Mouse (Mus musculus) megakaryocyte, embryonic 14.5 days (primary cell): ENCODE measurements around the gene Fnbp4. TPM values are rescaled to one million over a fixed set of nuclear protein-coding genes. Genes with fewer than 3 reads are reported as not detected.
"Not testable (repeated sequence)": the region's sequence is repeated elsewhere in the genome, so short reads cannot be mapped to it uniquely, and the experiment has no call there.

ENCODE experiments used
- H3K27me3 ChIP-seq: replicated peaks from 2 replicates; pipeline ENCODE3; 2012; ENCODE audit warnings: inconsistent platforms
- H3K36me3 ChIP-seq: replicated peaks from 2 replicates; pipeline ENCODE3; 2012; ENCODE audit warnings: low read length, inconsistent platforms, mixed read lengths
- H3K4me1 ChIP-seq: 2 replicates; pipeline ENCODE4 v1.6.1; 2012; ENCODE audit warnings: inconsistent platforms
- H3K4me3 ChIP-seq: replicated peaks from 2 replicates; pipeline ENCODE3; 2012; ENCODE audit warnings: moderate library complexity, mild to moderate bottlenecking, inconsistent platforms
- H3K9me3 ChIP-seq: 2 replicates; pipeline ENCODE4 v1.6.1; 2012; ENCODE audit warnings: inconsistent platforms
- FLI1 ChIP-seq: IDR thresholded peaks from 2 replicates; pipeline ENCODE4 v1.6.1; 2012; ENCODE audit warnings: low read length, inconsistent platforms, mixed read lengths
- GATA1 ChIP-seq: IDR thresholded peaks from 3 replicates; pipeline ENCODE4 v1.6.1; 2012; ENCODE audit warnings: mixed read lengths, low read length, inconsistent platforms, borderline replicate concordance
- polyA plus RNA-seq: library from polyadenylated mRNA; stranded (reverse); fragments of >175 nt; gene quantifications from 2 replicates; pipeline ENCODE4 v1.2.3, GENCODE M21; 2012; ENCODE audit warnings: low replicate concordance; ENCODE audit not compliant: insufficient read depth

Gene Fnbp4
- polyA plus RNA-seq, 1 experiment, result 25.9 TPM

GRCm38 (mm10) chr2:90823781-90824180, 78.6 kb downstream of the Fnbp4 start:
- Histone ChIP-seq H3K27me3 (peaks cover 3% of the 10 kb centered on the region), H3K36me3 (no peaks in the 10 kb centered on the region), H3K4me3 (no peak overlapping the region), H3K9me3 (no peaks in the 10 kb centered on the region), H3K4me1 (peaks cover 2% of the 10 kb centered on the region)
- TF ChIP-seq GATA1 (no peak), FLI1 (no peak)

- H3K4me3 ChIP-seq, H3K36me3 ChIP-seq, H3K9me3 ChIP-seq, H3K4me1 ChIP-seq, H3K27me3 ChIP-seq: not testable (repeated sequence)
Measured at GRCm38 (mm10) chr2:90824528-90824927, 79.4 kb downstream of the Fnbp4 start.

GRCm38 (mm10) chr2:90825515-90826172, 80.5 kb downstream of the Fnbp4 start:
- no peaks in the 10 kb centered on the region for H3K9me3 ChIP-seq
- no peak overlapping the region for H3K4me3 ChIP-seq
- no peaks in the 10 kb centered on the region for H3K36me3 ChIP-seq
- H3K4me1 ChIP-seq, result peaks cover 6% of the 10 kb centered on the region
- TF ChIP-seq FLI1 (no peak), GATA1 (no peak)
- peaks cover 5% of the 10 kb centered on the region for H3K27me3 ChIP-seq

GRCm38 (mm10) chr2:90828739-90829138, 83.6 kb downstream of the Fnbp4 start:
- Histone ChIP-seq H3K27me3 (peaks cover 7% of the 10 kb centered on the region), H3K4me3 (no peak overlapping the region), H3K4me1 (peaks cover 6% of the 10 kb centered on the region), H3K36me3 (no peaks in the 10 kb centered on the region), H3K9me3 (no peaks in the 10 kb centered on the region)
- no peak for TF ChIP-seq GATA1
- no peak for TF ChIP-seq FLI1

Other genes starting within 250 kb of the Fnbp4 start
- gene Ptprj, start 164.7 kb upstream of the Fnbp4 start, polyA plus RNA-seq, result 2.2 and 8.7 TPM in 2 replicates
- gene Nup160, start 68.2 kb upstream of the Fnbp4 start, polyA plus RNA-seq, result 0.37 TPM in 1 of 2 replicates, not detected in the other
- gene Agbl2, start 37.4 kb downstream of the Fnbp4 start, polyA plus RNA-seq, result not detected in 2 replicates
- 6.1 and 10.1 TPM in 2 replicates for gene Mtch2, start 101.8 kb downstream of the Fnbp4 start, polyA plus RNA-seq
- 0.18 TPM in 1 of 2 replicates, not detected in the other for gene C1qtnf4, start 140.5 kb downstream of the Fnbp4 start, polyA plus RNA-seq
- 2.4 and 5.0 TPM in 2 replicates for gene Kbtbd4, start 159.4 kb downstream of the Fnbp4 start, polyA plus RNA-seq
- 16.0 and 56.8 TPM in 2 replicates for gene Ndufs3, start 159.5 kb downstream of the Fnbp4 start, polyA plus RNA-seq
- 8.0 and 10.4 TPM in 2 replicates for gene Celf1, start 195.0 kb downstream of the Fnbp4 start, polyA plus RNA-seq